Mouse (Mus musculus) adrenal gland, postnatal 14 days (tissue): ENCODE results near the gene Kcns3. TPM values are rescaled to one million over a fixed set of nuclear protein-coding genes. Genes with fewer than 3 reads are reported as not detected.
"Not testable (repeated sequence)": the region's sequence is repeated elsewhere in the genome, so short reads cannot be mapped to it uniquely, and the experiment has no call there.

Experiments
- DNase-seq: peaks from one replicate; pipeline ENCODE4 v3.0.0; 2021; ENCODE audit warnings: mixed read lengths
- total RNA-seq: library from RNA; stranded (reverse); gene quantifications from 2 replicates; pipeline ENCODE4 v1.2.3, GENCODE M21; 2021

Kcns3 gene
- total RNA-seq, 1 experiment from 2014 or later: 4.6 TPM

GRCm38 (mm10) chr12:11086866-11087265 is 64.0 kb downstream of the Kcns3 start:
- no peak for DNase-seq

GRCm38 (mm10) chr12:11071079-11071478 is 79.8 kb downstream of the Kcns3 start:
- DNase-seq: no peak

GRCm38 (mm10) chr12:11066865-11067264 is 84.0 kb downstream of the Kcns3 start:
- DNase-seq: no peak

GRCm38 (mm10) chr12:11052676-11053075 is 98.2 kb downstream of the Kcns3 start:
- not testable (repeated sequence) for DNase-seq

- DNase-seq: no peak
Observed at GRCm38 (mm10) chr12:11041821-11042220, 109.0 kb downstream of the Kcns3 start.

Other genes with a start within 250 kb of the Kcns3 start
- not detected in 2 replicates for gene Msgn1, start 57.9 kb upstream of the Kcns3 start, total RNA-seq
- 4.1 and 4.9 TPM in 2 replicates for gene Gen1, start 114.7 kb upstream of the Kcns3 start, total RNA-seq
- 43.1 and 59.6 TPM in 2 replicates for gene Smc6, start 114.8 kb upstream of the Kcns3 start, total RNA-seq